Comparison of ENCODE assay signal across 13 mouse cellular contexts in the genomic region with DNA sequence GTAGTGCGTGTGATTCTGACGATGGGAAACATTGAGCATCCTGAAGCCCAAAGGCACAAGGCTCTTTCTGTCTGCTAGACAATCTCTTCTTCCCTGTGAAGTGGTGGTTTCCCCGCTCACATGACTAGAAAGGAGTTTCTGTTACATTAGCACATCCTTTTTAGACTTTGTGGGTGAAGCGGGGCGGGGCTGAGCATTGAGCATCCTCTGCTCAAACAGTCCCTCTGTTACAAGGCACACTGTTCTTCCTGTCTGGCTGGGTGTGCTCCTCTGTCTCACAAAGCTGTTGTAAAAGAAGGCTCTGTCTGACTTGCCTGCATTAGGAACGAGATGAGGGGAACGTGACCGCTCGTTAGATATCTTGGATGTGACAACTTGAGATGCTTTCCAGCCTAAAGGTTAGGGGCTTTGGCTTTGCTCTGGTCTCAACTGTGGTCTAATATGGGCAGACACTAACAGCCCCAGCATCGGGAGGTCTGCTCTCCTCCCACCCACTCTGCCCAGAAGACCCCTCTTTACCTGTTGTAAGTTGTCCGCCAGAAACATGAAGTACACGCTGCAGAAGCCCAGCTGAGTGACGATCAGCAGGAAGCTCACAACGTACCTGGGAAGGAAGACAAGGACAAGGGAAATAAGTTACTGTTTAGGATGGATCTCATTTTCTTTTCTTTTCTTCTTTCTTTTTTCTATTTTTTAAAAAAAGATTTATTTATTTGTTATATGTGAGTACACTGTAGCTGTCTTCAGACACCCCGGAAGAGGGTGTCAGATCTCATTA. TPM values are rescaled to one million over a fixed set of nuclear protein-coding genes. Genes with fewer than 3 reads are reported as not detected.
A peak's percentile ranks its signal among the peaks of the same experiment; 100 is the strongest.
DNase-seq lines count a peak whose midpoint lies in the region; ATAC-seq lines count a peak whose summit lies in the region.
"Had no signal": no experiment of that assay in that cellular context is flagged by ENCODE, and none has a peak within 500 bp of the region (broad histone marks: within the 10 kb centered on the region; RNA-seq: fewer than 3 reads in every experiment).

No protein-coding gene starts in this region.

- peak; percentile 87 for ATAC-seq in activated CD4-positive, CD25-positive, alpha-beta regulatory T cell, adult 4 months

- peak; percentile 74 for DNase-seq in lung, postnatal 36 days
- DNase-seq in lung, postnatal 10 days = no peak
- peak; percentile 12 for DNase-seq in skeletal muscle tissue, adult 2 months (ENCODE audit: low read depth, low spot score)
- peak; percentile 84 to 89 for DNase-seq in thymus, postnatal 36 days
- no peak for DNase-seq in gastrocnemius, adult 8-10 months (ENCODE audit: low spot score in 2 of 2)
- no peak for DNase-seq in gastrocnemius, postnatal 4 days (ENCODE audit: low spot score in 2 of 2)
- no peak for DNase-seq in embryo, embryonic 9.5 days (ENCODE audit: extremely low spot score)
- DNase-seq: kidney, postnatal 10 days had no signal

RNA-seq across cellular contexts. Expression of gene Slc36a3, which starts 14.5 kb away (rescaled TPM):
- polyA plus RNA-seq in activated CD4-positive, CD25-positive, alpha-beta regulatory T cell, adult 4 months (2017; shearing (Covaris generic)) = 1 to 10 TPM in 1 of 2 experiments, under 1 TPM in 1; 0.36 to 1.2 TPM
- not detected for total RNA-seq in gastrocnemius, adult 8-10 months (2022)
- not detected for total RNA-seq in gastrocnemius, postnatal 4 days (2021)
- polyA plus RNA-seq: embryonic facial prominence, embryonic 10.5 days; heart, embryonic 14.5 days; limb, embryonic 14.5 days; midbrain, embryonic 11.5 days had no signal

RNA-seq across cellular contexts. Expression of gene Gm2a, which starts 39.0 kb away (rescaled TPM):
- 100 to 1,000 TPM; 152 to 191 TPM for polyA plus RNA-seq in activated CD4-positive, CD25-positive, alpha-beta regulatory T cell, adult 4 months (2017; shearing (Covaris generic))
- 1 to 10 TPM; 6.2 to 9.2 (median 7.5) TPM for total RNA-seq in gastrocnemius, adult 8-10 months (2022)
- total RNA-seq in gastrocnemius, postnatal 4 days (2021) = 10 to 100 TPM; 15.4 to 15.8 TPM

RNA-seq across cellular contexts. Expression of gene Slc36a2, which starts 47.9 kb away (rescaled TPM):
- polyA plus RNA-seq in activated CD4-positive, CD25-positive, alpha-beta regulatory T cell, adult 4 months (2017; shearing (Covaris generic)) = under 1 TPM in 1 of 2 experiments, not detected in 1; 0.37 TPM
- 1 to 10 TPM in 2 of 4 experiments, under 1 TPM in 2; 0.36 to 1.2 (median 0.80) TPM for total RNA-seq in gastrocnemius, adult 8-10 months (2022)
- total RNA-seq in gastrocnemius, postnatal 4 days (2021) = 1 to 10 TPM; 4.2 to 5.6 TPM
- polyA plus RNA-seq: midbrain, embryonic 11.5 days had no signal

RNA-seq across cellular contexts. Expression of gene Ccdc69, which starts 59.0 kb away (rescaled TPM):
- polyA plus RNA-seq in activated CD4-positive, CD25-positive, alpha-beta regulatory T cell, adult 4 months (2017; shearing (Covaris generic)) = 10 to 100 TPM; 78.6 to 85.9 TPM
- 1 to 10 TPM; 1.8 to 4.2 (median 3.3) TPM for total RNA-seq in gastrocnemius, adult 8-10 months (2022)
- total RNA-seq in gastrocnemius, postnatal 4 days (2021) = 10 to 100 TPM; 13.2 to 17.9 TPM

Comparison
In these comparisons a context has a peak if more than half of its experiments do, and no peak if none do; other contexts are left out.
1. DNase-seq: peak in lung, postnatal 36 days (single experiment), skeletal muscle tissue, adult 2 months (single experiment) and thymus, postnatal 36 days (2 of 2); none in lung, postnatal 10 days (single experiment), gastrocnemius, adult 8-10 months (0 of 2), gastrocnemius, postnatal 4 days (0 of 2) and embryo, embryonic 9.5 days (single experiment).